Mouse (Mus musculus): ENCODE data around the gene Hnrnpu.

Gene Hnrnpu

DNA sequence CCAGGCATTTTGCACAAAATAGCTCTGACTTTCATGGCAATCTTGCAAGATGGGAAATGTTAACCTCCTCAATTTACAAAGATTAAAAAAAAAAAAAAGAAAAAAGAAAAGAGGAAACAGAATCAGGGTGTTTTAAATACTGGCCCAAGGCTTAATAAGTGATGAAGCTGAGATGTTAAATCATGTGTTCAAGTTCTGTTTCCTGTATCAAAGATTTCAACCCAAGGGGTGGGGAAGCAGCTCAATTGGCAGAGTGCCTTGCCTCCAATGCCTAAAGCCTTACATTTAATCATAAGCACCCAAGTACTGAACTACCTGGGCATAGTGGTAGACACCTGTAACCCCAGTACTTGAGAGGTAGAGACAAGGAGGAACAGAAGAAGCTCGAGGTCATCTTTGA lies 4.5 kb upstream of the Hnrnpu start:
- in situ Hi-C loops (cut with MboI; ENCODE audit: low sequenced_read_pairs): no loop called here

DNA sequence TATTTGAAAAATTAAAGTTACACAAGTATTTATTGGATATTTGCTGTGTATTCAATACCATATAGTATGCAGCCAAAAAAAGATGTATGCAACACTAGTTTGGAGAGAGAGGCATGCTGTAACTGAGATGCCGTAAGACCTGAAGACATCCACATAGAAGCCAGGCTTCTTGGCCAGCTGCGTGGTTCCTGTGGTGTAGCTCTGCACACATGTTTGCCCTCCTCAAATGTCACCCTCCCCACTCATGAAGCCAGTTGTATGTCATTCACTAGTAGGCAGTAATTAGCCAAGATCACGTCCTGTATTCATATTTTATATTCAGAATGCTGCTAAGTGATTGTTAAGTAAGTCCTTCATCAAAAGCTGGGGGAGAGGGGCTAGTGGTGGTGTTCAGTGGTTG lies 3.8 kb upstream of the Hnrnpu start:
- in situ Hi-C loops (cut with MboI; ENCODE audit: low sequenced_read_pairs): no loop called here

DNA sequence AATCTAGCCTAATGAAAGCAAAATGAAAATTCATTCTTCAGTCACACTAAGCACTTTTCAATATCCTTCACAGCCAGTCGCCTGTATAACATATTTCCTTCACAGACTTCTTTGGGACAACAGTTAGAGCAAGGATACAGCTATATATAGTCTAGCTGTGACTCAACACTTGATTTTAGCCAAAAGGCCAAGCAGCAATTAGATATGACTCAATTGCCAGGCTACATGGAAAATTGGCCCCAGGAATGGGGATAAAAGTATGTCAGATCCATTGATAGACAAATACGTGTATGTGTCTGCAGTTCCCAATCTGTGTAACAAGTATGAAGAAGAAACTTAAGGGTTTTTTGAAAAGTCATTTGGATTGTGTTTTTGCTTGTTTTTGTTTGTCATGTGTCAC lies 2.6 kb upstream of the Hnrnpu start:
- in situ Hi-C loops (cut with MboI; ENCODE audit: low sequenced_read_pairs): no loop called here

DNA sequence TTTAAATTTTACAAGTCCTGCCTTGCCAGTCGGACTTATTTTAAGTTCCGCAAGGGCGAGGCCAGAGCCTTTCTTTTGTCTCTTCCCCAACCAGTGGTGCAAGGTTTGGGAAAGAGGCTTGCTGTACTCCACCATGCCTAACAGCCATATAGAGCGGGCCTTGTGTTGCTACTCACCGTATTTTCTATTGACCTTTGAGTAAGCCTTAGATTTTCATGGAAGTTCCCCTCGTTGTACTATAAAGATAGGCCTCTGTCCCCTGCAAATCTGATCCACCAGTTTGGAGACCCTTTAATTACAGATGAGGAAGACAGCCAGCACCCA lies 683 bp upstream of the Hnrnpu start:
- in situ Hi-C loops (cut with MboI; ENCODE audit: low sequenced_read_pairs): no loop called here

DNA sequence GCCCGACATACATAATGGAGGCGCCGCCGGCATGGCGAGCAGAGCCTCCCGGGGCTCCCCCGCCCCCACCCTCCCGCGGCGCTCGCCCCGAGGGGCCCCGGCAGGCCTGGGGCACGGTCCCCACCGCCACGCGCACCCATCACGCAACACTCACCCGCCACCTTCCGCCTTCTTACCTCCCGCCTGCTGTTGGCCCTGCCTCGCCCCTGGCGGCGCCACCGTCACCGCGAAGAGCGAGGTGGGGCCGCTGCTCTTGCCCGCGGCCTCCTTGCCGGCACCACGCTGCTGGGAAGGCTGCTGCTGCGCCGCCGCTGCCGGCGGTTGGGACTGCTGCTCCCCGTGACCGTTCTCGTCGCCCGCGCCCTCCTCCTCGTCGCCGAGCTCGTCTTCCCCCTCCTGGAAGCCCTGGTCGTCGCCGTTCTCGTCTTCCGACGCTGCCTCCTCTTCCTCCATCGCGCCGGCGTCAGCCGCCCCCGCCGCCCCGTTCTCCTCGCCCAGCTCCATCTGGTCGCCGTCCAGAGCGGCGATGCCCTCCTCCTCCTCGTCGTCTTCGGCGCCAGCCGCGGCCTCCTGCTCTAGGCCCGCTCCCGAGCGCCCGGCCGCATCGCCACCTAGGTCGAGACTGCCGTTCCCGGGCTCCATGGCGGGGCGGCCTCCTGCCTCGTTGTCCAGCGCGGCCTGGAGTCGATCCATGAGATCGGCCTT lies 668 bp downstream of the Hnrnpu start:
- in situ Hi-C loops (cut with MboI; ENCODE audit: low sequenced_read_pairs): no loop called here

DNA sequence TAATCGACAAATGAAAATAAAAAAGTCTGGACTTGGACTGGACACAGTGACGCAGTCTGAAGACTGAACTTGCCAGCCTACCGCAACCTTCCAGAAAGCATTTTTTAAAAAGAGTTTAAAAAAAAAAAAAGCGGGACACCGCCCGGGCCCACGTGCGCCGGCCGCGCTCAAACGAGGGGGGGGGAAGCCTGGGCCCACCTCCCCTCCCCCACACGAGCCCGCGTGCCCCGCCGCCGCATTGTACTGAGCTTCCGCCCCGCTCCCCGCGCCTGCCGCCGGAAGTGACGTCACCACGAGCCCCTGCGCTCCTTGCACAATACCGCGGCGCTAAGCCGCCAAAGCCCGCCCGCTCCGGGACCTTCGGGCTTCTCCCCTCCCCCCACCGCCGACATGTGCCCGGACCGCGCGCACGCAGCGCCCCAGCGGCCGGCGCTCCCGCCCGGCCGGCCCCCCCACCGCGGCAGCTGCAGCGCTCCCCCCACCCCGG lies 1.3 kb downstream of the Hnrnpu start:
- in situ Hi-C loops (cut with MboI; ENCODE audit: low sequenced_read_pairs): no loop called here

DNA sequence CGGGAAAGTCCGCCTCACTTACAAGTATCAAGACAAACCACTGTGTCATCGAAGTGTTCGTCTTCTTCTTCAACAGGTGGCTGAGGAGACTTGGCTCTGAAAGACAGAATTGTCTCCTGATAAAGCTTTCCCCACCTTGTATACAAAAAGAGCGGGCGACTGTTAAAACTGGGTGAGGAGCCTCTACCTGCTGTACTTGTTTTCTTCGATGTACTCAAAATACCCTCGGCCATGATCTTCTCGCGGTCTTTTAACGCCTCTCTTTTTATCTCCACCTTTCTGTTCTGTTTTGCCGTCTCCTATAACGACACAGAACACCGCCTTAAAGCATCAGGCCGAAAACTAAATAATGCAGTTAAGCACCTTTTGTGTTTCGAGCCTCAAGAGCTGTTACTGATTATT lies 1.7 kb downstream of the Hnrnpu start:
- in situ Hi-C loops (cut with MboI; ENCODE audit: low sequenced_read_pairs): no loop called here

DNA sequence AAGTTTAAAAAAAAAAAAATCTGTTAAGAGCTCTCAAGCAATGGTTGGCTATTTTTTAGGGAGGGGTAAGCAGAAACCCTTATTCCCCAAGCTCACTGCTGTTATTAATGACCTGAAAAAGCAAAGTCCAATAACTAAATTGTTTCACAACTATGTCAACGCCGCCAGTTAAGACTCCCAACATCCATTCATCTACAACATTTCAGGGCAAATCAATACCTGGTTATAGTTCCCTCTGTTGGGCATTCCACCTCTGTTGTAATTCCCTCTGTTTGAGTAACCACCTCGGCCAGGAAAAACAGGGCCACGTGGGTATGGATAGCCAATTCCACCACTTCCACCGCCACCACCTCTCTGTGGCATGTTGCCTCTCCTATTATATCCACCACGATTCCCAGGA lies 7.7 kb downstream of the Hnrnpu start:
- in situ Hi-C loops (cut with MboI; ENCODE audit: low sequenced_read_pairs): no loop called here

DNA sequence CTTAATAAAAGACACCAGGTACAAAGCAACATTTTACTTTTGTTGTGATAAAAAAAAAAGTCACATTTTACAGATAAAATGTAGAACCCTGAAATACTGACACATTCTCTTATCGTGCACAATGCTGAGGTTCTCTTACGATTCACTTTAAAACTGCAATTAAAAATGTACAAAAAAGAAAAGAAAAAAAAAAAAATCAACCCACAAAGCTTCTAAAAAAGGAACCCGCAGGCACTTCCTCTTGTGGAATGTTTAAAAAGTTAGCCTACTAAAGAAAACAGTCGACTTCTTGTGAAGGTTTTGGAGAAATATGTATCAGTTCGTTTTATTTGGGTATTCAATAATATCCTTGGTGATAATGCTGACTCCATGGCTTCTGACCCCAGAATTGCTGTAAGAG lies 8.6 kb downstream of the Hnrnpu start:
- in situ Hi-C loops (cut with MboI; ENCODE audit: low sequenced_read_pairs): no loop called here

DNA sequence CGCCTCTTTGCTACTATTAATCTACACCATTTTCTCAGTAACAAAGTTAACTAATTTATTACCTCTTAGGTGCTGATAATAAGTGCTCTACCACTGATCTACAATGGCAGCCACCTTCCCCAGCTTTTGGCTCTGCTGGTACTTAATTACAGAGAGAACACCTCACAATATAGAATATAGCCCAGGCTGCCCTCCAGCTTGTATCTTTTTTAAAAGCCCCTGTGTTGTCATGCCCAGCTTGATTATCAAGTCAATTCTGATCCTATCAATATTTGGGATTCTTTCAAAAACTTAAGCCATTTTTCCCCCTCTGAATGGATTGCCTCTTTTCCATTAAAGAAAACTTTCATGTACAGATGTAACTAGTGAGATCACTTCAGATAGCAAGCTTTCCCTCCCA lies 10.6 kb downstream of the Hnrnpu start:
- in situ Hi-C loops (cut with MboI; ENCODE audit: low sequenced_read_pairs): no loop called here

DNA sequence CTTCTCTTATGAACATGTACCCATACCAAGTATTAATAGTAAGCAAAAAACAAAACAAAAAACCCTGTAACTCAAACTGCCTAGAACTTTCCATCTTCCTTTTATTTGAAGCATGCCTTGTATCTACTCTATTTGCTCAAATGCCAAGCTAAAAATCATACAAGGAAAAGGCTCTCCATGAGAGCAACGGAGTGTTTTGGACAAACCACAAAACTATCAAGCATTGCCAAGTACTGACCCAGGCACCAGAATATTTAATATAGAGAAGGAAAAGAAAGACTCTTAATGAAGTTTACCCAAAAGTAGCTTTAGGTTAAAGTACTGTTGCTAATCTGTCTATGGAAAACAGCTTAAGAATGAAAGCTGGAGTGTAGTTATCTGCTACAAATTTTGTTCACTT lies 11.2 kb downstream of the Hnrnpu start:
- in situ Hi-C loops (cut with MboI; ENCODE audit: low sequenced_read_pairs): no loop called here

DNA sequence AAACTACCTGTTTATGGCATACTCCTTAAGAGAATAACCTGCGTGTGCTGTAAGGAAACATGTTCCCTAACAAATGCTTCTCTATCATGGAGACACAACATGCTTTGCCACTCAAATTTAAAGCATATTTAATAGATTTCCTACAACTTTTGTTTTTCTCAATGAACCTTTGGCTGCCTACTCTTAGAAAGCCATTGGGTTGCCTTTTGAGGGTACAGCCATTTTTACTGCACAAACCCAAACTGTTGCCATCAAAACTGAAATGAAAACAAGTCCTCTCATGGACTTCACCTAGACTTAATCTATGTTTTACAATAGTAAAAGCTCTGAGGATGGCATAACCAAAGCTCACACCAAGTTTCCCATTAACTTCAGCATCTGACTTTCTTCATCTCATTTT lies 13.0 kb downstream of the Hnrnpu start:
- in situ Hi-C loops (cut with MboI; ENCODE audit: low sequenced_read_pairs): loop anchor here (25.0 kb wide), 1 partner anchor 187 kb away; no protein-coding TSS in a partner anchor

DNA sequence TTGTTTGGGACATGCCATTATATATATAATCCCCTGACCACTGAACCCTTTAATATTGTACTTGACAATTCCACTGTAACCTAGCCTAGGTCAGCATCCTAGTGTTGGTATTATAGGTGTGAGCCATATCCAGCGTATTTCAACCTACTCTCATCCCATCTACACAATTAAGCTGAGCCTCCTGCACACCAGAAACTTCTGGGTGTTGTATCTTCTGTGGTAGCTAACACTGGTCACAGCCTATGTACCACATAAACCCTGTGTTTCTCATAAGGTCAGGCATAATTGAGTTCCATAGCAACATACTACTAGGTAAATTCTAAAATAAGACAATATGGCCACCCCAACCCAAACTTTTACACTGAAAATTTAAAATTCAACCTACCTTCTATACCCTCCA lies 14.4 kb downstream of the Hnrnpu start:
- in situ Hi-C loops (cut with MboI; ENCODE audit: low sequenced_read_pairs): loop anchor here (25.0 kb wide), 1 partner anchor 186 kb away; no protein-coding TSS in a partner anchor

DNA sequence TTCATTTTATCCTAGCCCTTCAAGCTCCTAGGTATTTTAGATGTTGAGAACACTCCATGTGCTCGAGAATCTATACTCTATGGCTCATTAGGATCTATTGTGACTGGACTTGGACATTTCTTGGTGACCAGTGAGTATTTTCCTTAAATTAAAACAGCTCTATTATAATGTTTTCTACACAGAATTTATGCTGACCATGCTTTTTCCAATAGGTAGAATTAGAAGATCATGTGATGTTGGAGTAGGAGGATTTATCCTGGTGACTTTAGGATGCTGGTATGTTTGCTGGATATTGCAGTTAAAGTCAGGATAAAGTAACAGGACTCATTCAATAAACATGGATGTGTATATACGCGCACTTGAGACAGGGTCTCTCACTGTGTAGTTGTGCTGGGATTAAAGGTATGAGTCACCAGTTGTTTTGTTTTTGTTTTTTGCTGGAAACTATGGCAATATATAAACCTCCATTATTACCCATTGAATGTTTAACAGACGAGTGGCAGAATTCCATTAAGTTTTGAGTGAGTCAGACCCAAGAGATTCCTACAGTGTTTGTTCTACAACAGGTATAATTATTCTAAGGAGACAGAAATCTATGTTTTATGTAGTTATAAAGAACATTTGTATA lies 15.8 kb downstream of the Hnrnpu start:
- in situ Hi-C loops (cut with MboI; ENCODE audit: low sequenced_read_pairs): loop anchor here (25.0 kb wide), 1 partner anchor 185 kb away; no protein-coding TSS in a partner anchor

DNA sequence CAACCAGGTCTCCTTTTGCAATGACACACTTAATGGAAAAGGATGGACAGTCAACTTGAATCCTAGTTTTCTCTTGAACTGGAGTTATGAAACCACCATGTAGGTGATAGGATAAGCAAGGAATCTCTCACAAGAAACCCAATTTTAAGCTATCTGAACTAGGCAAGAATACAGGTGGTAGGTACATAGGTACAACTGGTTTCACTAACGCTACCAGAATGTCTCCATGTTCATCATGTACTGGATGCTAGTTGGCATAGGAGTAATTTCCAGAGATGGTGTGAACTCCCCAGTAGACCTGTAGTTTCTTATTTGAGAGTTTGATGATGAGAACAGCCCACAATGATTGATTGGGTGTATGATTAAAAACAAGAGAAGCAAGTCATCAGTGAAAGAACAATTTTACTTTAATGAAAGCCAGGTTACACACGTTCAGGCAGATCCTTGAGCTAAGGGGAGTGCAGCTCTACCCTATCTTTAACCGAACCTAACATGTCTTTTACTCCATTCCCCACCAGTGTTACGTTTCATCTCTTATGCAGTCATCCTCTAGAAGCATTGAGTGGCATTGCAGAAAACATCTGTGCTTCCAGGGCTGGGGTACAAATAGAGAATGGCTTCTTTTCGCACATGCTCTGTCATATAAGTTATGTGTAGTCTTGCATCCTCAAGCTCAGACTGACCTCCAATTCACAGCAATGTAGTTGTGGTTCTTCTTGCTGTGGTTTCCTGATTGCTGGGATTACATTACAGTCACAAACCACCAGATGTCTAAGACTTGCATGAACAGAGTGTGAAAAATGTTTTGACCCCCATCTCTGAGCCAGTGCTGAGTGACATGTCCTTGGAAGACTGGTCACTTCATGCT lies 16.6 kb downstream of the Hnrnpu start:
- in situ Hi-C loops (cut with MboI; ENCODE audit: low sequenced_read_pairs): loop anchor here (25.0 kb wide), 1 partner anchor 184 kb away; no protein-coding TSS in a partner anchor

DNA sequence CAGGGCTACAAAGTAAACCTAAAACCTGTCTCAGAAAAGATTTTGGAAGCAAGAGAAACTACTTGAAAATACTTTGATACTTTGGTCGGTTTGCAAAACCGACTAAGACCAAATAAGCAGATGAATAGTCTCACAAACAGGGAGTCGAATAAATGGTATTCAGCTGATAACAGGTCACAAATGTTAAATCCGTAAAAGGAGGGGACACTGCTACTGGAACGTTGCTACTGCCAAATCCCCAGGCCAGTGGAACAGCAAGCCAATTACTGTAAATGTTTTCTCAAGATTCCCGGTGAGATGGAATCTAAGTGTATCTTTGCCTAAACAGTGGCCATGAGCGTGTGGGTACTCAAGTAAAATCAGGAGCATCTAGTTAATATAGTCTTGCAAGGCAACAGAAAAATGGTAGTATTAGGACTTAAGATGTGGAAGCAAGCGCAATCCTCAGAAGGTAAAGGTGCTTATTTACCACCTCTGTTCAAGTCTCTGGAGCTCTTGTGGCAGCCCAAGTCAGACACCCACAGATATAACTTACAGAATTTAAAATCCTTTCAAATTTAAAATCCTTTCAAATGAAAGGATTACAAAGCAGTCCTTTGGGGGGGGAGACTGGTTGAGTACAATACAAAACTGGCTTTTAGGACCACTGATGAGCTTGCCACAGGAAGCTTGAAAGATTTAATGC lies 17.4 kb downstream of the Hnrnpu start:
- in situ Hi-C loops (cut with MboI; ENCODE audit: low sequenced_read_pairs): loop anchor here (25.0 kb wide), 1 partner anchor 183 kb away; no protein-coding TSS in a partner anchor

DNA sequence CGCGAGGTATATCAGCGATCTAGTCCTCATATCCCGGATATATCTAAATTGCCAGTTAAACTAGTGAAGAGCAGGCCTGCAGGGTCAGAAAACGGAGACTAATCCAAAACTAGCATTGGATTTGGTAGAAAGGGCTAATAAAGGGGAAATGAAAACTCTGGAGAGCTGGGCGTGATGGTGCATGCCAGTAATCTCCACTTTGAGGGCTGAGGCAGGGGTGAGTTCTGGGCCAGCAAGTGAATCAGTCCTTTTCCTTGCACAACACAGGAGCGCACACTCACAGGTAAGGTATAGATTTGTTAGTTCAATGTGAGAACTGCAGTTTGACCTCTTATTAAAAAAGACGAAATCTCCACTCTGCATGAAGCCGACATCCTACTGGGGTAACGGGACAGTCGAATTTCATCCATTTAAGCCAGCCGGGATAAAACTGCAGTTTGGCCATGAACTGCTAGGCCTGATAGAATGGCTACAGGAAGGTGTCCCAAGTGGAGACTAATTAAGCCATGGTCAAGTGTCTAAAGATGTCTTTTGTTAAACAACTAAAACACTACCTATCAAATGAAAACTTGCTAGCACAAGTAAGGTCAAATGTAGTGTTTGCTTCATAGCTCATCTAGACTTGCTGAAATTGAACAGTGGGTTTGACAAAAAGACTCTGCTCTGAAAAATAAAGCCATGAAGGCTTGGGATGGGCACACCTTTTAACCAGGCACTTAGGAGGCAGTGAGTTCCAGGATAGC lies 18.1 kb downstream of the Hnrnpu start:
- in situ Hi-C loops (cut with MboI; ENCODE audit: low sequenced_read_pairs): loop anchor here (25.0 kb wide), 1 partner anchor 182 kb away; no protein-coding TSS in a partner anchor

DNA sequence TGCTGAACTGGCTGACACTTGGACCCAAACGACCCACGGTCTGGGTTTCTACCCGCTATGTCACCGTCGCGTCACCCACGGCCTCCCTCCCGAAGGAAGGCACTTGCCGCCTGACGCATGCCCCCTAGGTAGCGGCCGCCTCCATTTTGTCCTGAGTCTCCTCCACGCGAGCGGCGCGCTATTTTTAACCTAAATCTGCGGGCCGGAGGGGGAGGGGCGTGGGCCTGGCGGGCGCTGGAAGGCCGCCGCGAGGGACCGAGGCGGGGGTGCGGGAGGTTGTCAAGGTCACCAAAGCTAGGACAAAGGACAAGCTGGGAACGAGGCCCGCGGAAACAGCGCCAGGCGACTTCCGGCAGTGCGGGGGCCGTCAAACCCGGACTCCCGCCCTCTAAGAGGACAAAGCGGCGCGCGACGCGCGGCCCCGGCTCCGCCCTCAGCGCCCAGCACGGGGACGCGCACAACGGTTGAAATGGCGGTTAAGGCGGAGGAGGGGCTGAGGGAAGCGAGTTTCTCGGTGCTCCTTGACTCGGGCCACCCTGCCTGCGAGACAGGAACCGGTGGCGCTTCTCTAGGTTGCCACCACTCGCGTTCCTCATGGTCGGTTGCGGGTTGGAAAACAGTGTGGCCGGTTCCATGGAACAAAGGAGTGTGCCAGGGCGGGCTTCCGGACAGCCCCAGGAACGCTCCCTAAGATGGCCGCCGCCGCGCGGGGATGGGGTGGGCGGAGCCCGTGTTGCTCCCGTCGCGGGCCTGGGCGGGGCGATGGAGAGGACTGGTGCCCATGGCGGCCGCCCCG lies 19.0 kb downstream of the Hnrnpu start, which contains the start of gene Cox20:
Gene Cox20 (plus strand): TSS at position 742 of the 796 bp plus-strand sequence.
- in situ Hi-C loops (cut with MboI; ENCODE audit: low sequenced_read_pairs): loop anchor here (25.0 kb wide), 1 partner anchor 181 kb away; no protein-coding TSS in a partner anchor

DNA sequence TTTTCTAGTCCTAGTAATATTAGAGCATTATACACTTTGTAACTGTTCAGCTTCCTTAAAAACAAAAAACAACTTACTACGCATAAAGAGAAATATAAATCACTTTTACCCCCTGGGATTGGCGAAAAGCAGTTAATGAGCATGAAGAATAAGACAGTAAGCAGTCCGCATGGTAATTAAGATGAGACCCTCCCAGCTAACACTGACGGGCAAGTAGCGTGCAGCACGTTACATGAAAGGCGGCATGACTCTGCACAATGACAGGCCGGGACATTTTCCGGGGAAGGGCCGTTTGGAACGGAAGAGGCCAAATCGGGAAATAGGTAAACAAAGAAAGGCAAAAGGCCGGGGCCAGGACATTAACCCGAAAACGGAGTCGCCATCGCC lies 19.6 kb downstream of the Hnrnpu start:
- in situ Hi-C loops (cut with MboI; ENCODE audit: low sequenced_read_pairs): loop anchor here (25.0 kb wide), 1 partner anchor 181 kb away; no protein-coding TSS in a partner anchor

Measured in CH12F3 (cell line).